Mouse (Mus musculus) kidney, embryonic 14.5 days (tissue): Measurements from ENCODE around the gene 2300002M23Rik. TPM values are rescaled to one million over a fixed set of nuclear protein-coding genes. Genes with fewer than 3 reads are reported as not detected.

Experiments
- ATAC-seq: fragments of 200-750 bp; cut with Nextera tagmentation; 2 replicates; pipeline ENCODE4 v1.8.0; 2017; ENCODE audit warnings: moderate number of reproducible peaks, mild to moderate bottlenecking, moderate TSS enrichment, moderate library complexity; ENCODE audit not compliant: low FRiP score, low TSS enrichment
- H3K27ac ChIP-seq: fragments of 300-500 bp; sonication (generic); 2 replicates; pipeline ENCODE4 v1.5.1; 2014; ENCODE audit warnings: low read depth, mild to moderate bottlenecking, low read length, moderate library complexity, mixed read lengths
- H3K27me3 ChIP-seq: fragments of 300-500 bp; sonication (generic); 2 replicates; pipeline ENCODE4 v1.6.1; 2014; ENCODE audit warnings: mild to moderate bottlenecking, low read length; ENCODE audit not compliant: control insufficient read depth, insufficient read depth
- H3K36me3 ChIP-seq: fragments of 300-500 bp; sonication (generic); 2 replicates; pipeline ENCODE4 v1.6.1; 2014; ENCODE audit warnings: low read length, mixed read lengths; ENCODE audit not compliant: control insufficient read depth, insufficient read depth
- H3K4me1 ChIP-seq: fragments of 300-500 bp; sonication (generic); 2 replicates; pipeline ENCODE4 v1.6.1; 2014; ENCODE audit warnings: low read length, mixed read lengths; ENCODE audit not compliant: control insufficient read depth, insufficient read depth
- H3K4me2 ChIP-seq: fragments of 300-500 bp; sonication (generic); replicated peaks from 2 replicates; pipeline ENCODE4 v1.6.1; 2014; ENCODE audit warnings: low read depth, mild to moderate bottlenecking, low read length
- H3K4me3 ChIP-seq: fragments of 300-500 bp; sonication (generic); 2 replicates; pipeline ENCODE4 v1.5.1; 2014; ENCODE audit warnings: mild to moderate bottlenecking, low read length
- H3K9ac ChIP-seq: fragments of 300-500 bp; sonication (generic); 2 replicates; pipeline ENCODE4 v1.6.1; 2014; ENCODE audit warnings: low read depth, mild to moderate bottlenecking, low read length, moderate library complexity
- H3K9me3 ChIP-seq: fragments of 300-500 bp; sonication (generic); 2 replicates; pipeline ENCODE4 v1.6.1; 2016; ENCODE audit warnings: low read length; ENCODE audit not compliant: control insufficient read depth
- WGBS: fragments of 180-500 bp; shearing (Covaris S2); extraction: QIAGEN DNeasy Blood & Tissue Kit; methylation state at CpG from one replicate; pipeline ENCODE4 v1.1.7; 2014; 5-methylcytosine and 5-hydroxymethylcytosine counted together
- polyA plus RNA-seq: library from polyadenylated mRNA; unstranded; fragments of >200 nt; fragmentation: Nextera tagmentation; extraction: Ambion mirVana; gene quantifications from 2 replicates; pipeline ENCODE4 v1.2.1, GENCODE M21; 2014

Gene 2300002M23Rik
- polyA plus RNA-seq, 1 experiment from 2014 or later, result not detected

DNA sequence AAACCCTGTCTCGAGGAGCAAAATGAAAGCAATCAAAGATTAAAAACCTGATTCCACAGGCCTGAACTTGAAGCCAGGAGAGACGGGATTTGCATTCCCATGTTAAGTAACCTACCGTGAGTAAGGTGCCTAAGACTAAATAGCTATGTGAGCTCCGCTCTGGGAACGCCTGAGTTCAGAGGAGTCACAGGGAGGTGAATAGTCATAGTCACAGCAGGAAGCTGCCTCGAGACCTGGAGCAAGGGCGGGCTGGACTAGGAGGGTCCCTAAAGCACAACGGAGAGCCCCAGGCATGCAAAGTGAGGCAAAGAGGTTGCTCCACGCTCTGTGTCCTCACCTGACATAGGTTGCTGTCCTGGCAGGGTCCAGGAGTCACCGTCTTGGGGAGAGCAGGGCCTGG, 27.7 kb upstream of the 2300002M23Rik start:
- Histone ChIP-seq H3K4me3 (no peak overlapping the region), H3K9me3 (no peaks in the 10 kb centered on the region), H3K4me2 (no peak overlapping the region), H3K27me3 (no peaks in the 10 kb centered on the region), H3K27ac (no peak overlapping the region), H3K36me3 (no peaks in the 10 kb centered on the region), H3K4me1 (no peaks in the 10 kb centered on the region), H3K9ac (no peak overlapping the region)
- no peak for ATAC-seq
- WGBS, result 56% methylated on average over 10 of the region's 10 CpGs

DNA sequence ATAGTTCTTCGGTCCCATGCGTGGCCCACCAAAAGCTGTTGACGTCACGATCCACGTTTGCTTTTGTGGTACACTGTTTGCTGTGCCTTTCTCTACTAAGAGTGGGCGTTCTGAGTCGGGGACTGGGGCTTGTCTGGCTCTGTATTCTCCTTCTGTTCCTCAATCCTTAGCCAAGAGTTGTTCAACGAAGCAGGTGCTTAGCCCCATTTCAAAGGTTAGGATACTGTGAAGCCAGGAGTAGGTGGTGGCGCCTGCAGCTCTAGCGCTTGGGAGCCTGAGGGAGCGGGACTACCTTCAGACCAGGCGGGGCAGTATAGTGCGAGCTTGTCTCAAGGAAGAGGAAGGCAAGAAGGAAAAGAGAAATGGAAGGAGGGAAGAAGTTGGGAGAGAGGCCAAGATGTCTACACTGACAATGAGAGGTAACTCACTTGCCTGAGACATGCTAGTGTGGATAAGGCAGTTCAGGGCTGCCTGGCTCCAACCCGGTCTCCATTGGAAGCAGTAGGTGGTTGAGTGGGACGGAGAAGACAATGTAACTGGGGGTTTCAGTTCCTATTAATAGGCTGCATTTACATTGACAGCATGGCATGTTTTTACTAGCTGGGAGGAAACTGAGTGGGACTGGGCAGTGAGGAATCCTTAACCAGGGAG, 24.4 kb upstream of the 2300002M23Rik start:
- H3K4me2 ChIP-seq, result no peak overlapping the region
- H3K4me1 ChIP-seq, result no peaks in the 10 kb centered on the region
- H3K4me3 ChIP-seq, result no peak overlapping the region
- no peak for ATAC-seq
- H3K27ac ChIP-seq, result no peak overlapping the region
- no peaks in the 10 kb centered on the region for H3K9me3 ChIP-seq
- H3K27me3 ChIP-seq, result no peaks in the 10 kb centered on the region
- no peak overlapping the region for H3K9ac ChIP-seq
- no peaks in the 10 kb centered on the region for H3K36me3 ChIP-seq
- WGBS, result 86% methylated on average over 15 of the region's 15 CpGs

DNA sequence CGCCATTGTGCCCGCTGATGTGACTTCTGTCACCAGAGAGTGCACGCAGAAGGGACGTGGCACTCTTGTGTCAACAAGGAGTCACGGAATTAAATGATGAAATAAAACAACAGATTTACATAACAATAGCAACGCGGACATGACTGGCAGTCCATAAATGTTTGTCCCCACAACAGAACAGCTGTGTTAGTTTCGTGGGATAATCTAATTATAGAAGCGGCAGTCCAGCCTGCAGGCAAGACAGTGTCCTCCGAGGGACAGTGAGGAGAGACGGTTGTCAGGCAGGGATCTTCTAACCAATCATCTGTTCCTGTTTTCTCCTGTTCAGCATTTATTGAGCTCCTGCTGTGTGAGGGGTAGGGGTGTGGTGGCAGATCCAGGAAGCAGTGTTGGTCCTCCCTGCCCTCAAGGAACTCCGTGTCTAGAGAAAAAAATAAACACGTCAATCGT, 23.8 kb upstream of the 2300002M23Rik start:
- WGBS, result 62% methylated on average over 14 of the region's 14 CpGs
- Histone ChIP-seq H3K27me3 (no peaks in the 10 kb centered on the region), H3K4me2 (no peak overlapping the region), H3K4me1 (no peaks in the 10 kb centered on the region), H3K9ac (no peak overlapping the region), H3K9me3 (no peaks in the 10 kb centered on the region), H3K27ac (no peak overlapping the region), H3K4me3 (no peak overlapping the region), H3K36me3 (no peaks in the 10 kb centered on the region)
- ATAC-seq, result no peak

DNA sequence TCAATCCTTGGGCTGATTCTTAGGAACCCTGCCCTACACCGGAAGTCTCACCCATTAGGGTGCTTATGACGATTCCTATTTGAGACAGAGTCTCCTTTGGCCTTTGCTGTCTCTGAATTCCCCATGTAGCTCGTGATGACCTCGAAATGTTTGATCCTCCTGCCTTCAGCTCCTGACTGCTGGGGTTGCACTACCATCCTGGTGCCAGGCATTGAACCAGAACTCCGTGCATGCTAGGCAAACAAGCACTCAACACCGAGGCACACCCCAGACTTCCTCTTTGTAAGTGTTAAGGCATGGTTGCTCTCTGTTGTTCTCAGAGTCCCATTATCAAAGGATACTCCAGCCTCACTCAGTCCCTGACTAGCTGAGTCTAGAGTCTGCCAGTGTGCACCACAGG, 23.2 kb upstream of the 2300002M23Rik start:
- Histone ChIP-seq H3K27ac (no peak overlapping the region), H3K9me3 (no peaks in the 10 kb centered on the region), H3K4me3 (no peak overlapping the region), H3K9ac (no peak overlapping the region), H3K4me2 (no peak overlapping the region), H3K27me3 (no peaks in the 10 kb centered on the region), H3K4me1 (no peaks in the 10 kb centered on the region), H3K36me3 (no peaks in the 10 kb centered on the region)
- 78% methylated on average over 6 of the region's 6 CpGs for WGBS
- ATAC-seq, result no peak

DNA sequence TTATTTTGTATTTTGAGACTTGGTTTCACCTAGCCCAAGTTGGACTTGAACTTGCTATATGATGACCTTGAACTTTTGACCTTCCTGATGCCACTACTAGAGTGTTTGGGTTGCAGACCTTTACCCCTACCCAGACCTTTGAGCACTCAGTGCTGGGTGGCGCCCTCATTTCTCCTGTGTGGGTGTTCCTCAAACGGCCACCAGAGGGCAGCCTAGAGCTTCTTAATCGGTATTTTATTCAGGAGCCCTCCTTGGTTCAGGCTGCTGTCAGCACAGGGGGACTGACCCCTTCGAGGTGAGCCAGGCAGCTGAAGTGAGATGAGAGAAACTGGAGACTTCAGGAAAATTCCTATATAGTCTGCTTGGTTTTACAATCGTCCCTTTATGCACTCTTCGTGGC, 22.6 kb upstream of the 2300002M23Rik start:
- 34% methylated on average over 6 of the region's 6 CpGs for WGBS
- Histone ChIP-seq H3K4me1 (no peaks in the 10 kb centered on the region), H3K36me3 (no peaks in the 10 kb centered on the region), H3K27ac (no peak overlapping the region), H3K9ac (no peak overlapping the region), H3K4me2 (no peak overlapping the region), H3K27me3 (no peaks in the 10 kb centered on the region), H3K9me3 (no peaks in the 10 kb centered on the region), H3K4me3 (no peak overlapping the region)
- no peak for ATAC-seq

DNA sequence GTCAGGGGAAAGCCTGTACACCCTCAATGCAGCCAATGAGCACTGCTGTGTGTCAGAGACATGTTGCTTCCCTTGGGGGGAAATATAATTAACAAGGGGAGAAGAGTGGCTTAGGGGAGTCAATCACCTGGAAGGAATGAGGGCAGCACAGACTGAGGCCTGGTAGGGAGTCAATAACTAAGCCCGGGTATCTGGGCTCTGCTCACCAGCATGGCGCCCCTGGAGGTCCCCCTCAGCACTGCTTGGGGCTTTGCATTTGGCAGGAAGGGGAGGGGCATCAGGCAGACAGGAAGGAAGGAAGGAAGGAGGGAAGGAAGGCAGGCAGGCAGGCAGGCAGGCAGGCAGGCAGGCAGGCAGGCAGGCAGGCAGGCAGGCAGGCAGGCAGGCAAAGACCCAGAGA, 19.8 kb upstream of the 2300002M23Rik start:
- ATAC-seq, result no peak
- H3K4me1 ChIP-seq, result no peaks in the 10 kb centered on the region
- no peak overlapping the region for H3K4me2 ChIP-seq
- H3K27me3 ChIP-seq, result no peaks in the 10 kb centered on the region
- WGBS, result 82% methylated on average over 2 of the region's 2 CpGs
- no peak overlapping the region for H3K9ac ChIP-seq
- H3K9me3 ChIP-seq, result no peaks in the 10 kb centered on the region
- H3K36me3 ChIP-seq, result no peaks in the 10 kb centered on the region
- H3K4me3 ChIP-seq, result no peak overlapping the region
- no peak overlapping the region for H3K27ac ChIP-seq

DNA sequence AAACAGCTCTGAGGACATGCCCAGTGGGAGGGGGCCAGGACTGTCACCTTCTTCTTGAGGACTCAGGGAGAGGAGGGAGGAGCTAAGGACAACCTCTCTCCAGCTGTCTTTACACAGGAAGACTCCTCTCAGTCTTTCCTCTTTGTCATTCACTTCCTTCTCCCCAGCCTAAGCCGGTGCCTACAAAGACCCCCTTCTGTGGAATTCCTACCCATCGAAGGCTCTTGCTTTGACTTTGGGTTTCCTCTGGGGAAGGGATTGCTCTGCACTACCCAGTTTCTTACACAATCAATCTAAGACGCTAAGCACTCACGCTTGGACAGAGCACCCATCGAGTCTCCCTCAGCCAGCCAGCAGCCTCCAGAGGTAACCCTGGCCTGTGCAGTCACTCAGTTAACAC, 18.6 kb upstream of the 2300002M23Rik start:
- no peak overlapping the region for H3K4me2 ChIP-seq
- no peak overlapping the region for H3K27ac ChIP-seq
- H3K4me1 ChIP-seq, result no peaks in the 10 kb centered on the region
- no peak overlapping the region for H3K4me3 ChIP-seq
- H3K9ac ChIP-seq, result no peak overlapping the region
- H3K27me3 ChIP-seq, result no peaks in the 10 kb centered on the region
- H3K36me3 ChIP-seq, result no peaks in the 10 kb centered on the region
- ATAC-seq, result no peak
- WGBS, result 27% methylated on average over 5 of the region's 5 CpGs
- no peaks in the 10 kb centered on the region for H3K9me3 ChIP-seq

DNA sequence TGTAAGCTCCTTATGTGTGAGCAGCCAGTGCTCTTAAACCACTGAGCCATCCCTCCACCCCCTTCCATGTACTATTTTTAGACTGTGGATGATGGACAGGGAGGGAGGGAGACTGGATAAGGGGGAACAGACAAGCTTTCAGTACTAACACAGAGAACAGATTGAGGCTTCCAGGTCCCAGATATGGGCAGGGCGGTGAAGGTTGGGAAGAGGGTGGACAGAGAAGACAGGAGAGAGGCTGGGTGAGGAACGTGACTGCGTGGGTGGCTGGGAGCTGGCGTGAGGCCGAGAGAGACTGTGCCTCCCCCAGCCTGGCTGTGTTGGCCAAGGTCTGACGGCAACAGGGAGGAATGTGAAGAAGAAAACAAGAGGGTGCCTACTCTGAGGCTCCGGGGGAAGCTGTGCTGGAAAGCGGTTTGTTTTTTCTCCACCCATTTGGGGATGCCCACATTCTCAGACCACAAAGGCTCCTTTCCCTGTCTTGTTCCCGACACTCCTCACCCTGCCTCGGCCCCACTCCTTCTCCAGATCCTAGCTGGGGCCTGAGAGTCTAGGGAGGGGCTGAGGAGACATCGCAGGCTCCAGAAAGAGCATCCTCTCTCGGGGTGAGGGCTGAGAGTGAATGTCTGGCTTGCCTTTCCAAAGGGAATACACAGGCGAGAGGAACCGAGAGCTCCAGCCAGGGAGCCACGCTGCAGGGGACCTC, 17.7 kb upstream of the 2300002M23Rik start:
- H3K4me2 ChIP-seq, result no peak overlapping the region
- WGBS, result 40% methylated on average over 15 of the region's 15 CpGs
- H3K27ac ChIP-seq, result peak overlapping the region; percentile 55; the same call in 1 of the 2 replicates

DNA sequence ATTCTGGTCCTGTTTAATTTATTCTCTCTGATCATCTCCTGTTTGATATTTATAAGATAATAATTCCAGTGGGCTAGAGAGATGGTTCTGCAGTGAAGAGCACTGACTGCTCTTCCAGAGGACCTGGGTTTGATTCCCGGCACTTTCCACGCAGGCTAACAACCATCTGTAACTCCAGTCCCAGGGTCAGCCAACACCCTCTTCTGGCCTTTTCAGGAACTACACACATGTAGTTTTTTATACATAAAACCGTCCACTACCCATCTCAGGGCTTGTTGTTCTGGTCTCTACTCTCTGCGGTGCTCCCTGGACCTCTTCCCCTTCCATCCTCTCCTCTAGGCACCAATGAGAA, 17.1 kb upstream of the 2300002M23Rik start:
- Histone ChIP-seq H3K4me3 (no peak overlapping the region), H3K27ac (peak overlapping the region; percentile 55; the same call in 1 of the 2 replicates), H3K9me3 (no peaks in the 10 kb centered on the region), H3K4me1 (no peaks in the 10 kb centered on the region), H3K27me3 (no peaks in the 10 kb centered on the region), H3K9ac (no peak overlapping the region), H3K4me2 (no peak overlapping the region), H3K36me3 (no peaks in the 10 kb centered on the region)
- ATAC-seq, result no peak
- WGBS, result 96% methylated on average over 4 of the region's 4 CpGs

More for the DNA sequence above, 17.7 kb upstream of the 2300002M23Rik start:
- H3K9ac ChIP-seq, result no peak overlapping the region
- no peak overlapping the region for H3K4me3 ChIP-seq
- no peaks in the 10 kb centered on the region for H3K27me3 ChIP-seq
- peak; percentile 45; the same call in 1 of the 2 replicates for ATAC-seq
- no peaks in the 10 kb centered on the region for H3K4me1 ChIP-seq
- H3K9me3 ChIP-seq, result no peaks in the 10 kb centered on the region
- no peaks in the 10 kb centered on the region for H3K36me3 ChIP-seq
